Mouse (Mus musculus): ENCODE measurements at regions not wholly inside any gene's neighbourhood (a gene's known extent, or its start where the extent isn't known, plus 50 kb on each side); places are given as distances from the start of the nearest gene placed in this dataset.

GRCm38 (mm10) chr16:46623246-46623645 is 124.9 kb upstream of the Nectin3 start:
- TF ChIP-seq CHD2 (IDR thresholded peaks at IDR 0.05; ENCODE audit: low read depth, low read length) (no peak), MAFK (IDR thresholded peaks at IDR 0.05; ENCODE audit: insufficient read depth, low read depth, low read length) (no peak), ZC3H11A (IDR thresholded peaks at IDR 0.05; ENCODE audit: borderline replicate concordance, low read depth, low read length) (no peak)
